Mouse (Mus musculus): ENCODE data around the gene Fdxr. TPM values are rescaled to one million over a fixed set of nuclear protein-coding genes. Genes with fewer than 3 reads are reported as not detected.

The Fdxr gene
- polyA plus RNA-seq, 1 experiment = 11.6 TPM

DNA sequence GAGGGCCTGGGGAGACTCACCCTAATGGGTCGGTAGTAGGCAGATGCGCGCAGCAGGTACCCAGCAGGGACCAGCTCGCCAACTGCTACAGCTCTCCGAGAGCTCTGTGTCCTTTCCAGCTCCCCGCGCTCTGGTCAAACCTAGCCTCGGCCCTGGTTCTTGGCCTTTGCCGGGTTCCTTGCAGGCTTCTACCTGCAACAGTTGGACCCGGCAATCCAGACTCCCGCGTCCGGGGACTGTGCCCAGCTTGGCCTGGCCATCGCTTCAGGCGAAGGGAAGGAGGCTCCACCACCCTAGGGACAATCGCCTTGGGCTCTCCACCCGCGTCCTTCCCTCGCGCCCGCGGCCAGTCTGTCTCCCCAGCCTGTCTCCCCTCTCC is 10.5 kb downstream of the Fdxr start:
- Histone ChIP-seq H3K4me3 (ENCODE audit: low read depth, low read length) (peak overlapping the region; percentile 54), H3K36me3 (ENCODE audit: control insufficient read depth, insufficient read depth, low read length, poor library complexity, severe bottlenecking) (no peaks in the 10 kb centered on the region), H3K9ac (ENCODE audit: low read depth, poor library complexity, severe bottlenecking) (peak overlapping the region; percentile 67), H3K27ac (ENCODE audit: insufficient read depth, low read length) (no peak overlapping the region), H3K4me1 (ENCODE audit: control insufficient read depth, insufficient read depth, low read length) (no peaks in the 10 kb centered on the region), H3K27me3 (ENCODE audit: control insufficient read depth, insufficient read depth, low read length, poor library complexity, severe bottlenecking) (peaks cover 7% of the 10 kb centered on the region), H3K9me3 (replicated peaks; ENCODE audit: control insufficient read depth, insufficient read depth, low read length, poor library complexity, severe bottlenecking) (no peaks in the 10 kb centered on the region)
- TF ChIP-seq CTCF (IDR thresholded peaks at IDR 0.05; ENCODE audit: low read depth, low read length) = no peak
- TF ChIP-seq POLR2A (IDR thresholded peaks at IDR 0.05; ENCODE audit: insufficient read depth, low read length) = no peak
- TF ChIP-seq EP300 (IDR thresholded peaks at IDR 0.05; ENCODE audit: insufficient read depth, low read depth, low read length) = no peak

GRCm38 (mm10) chr11:115265771-115266399 is 11.0 kb downstream of the Fdxr start:
- H3K4me1 ChIP-seq (ENCODE audit: control insufficient read depth, insufficient read depth, low read length) = no peaks in the 10 kb centered on the region
- no peak for TF ChIP-seq EP300 (IDR thresholded peaks at IDR 0.05; ENCODE audit: insufficient read depth, low read depth, low read length)
- no peak for TF ChIP-seq CTCF (IDR thresholded peaks at IDR 0.05; ENCODE audit: low read depth, low read length)
- TF ChIP-seq POLR2A (IDR thresholded peaks at IDR 0.05; ENCODE audit: insufficient read depth, low read length) = no peak
- no peaks in the 10 kb centered on the region for H3K9me3 ChIP-seq (replicated peaks; ENCODE audit: control insufficient read depth, insufficient read depth, low read length, poor library complexity, severe bottlenecking)
- peaks cover 7% of the 10 kb centered on the region for H3K27me3 ChIP-seq (ENCODE audit: control insufficient read depth, insufficient read depth, low read length, poor library complexity, severe bottlenecking)
- no peak overlapping the region for H3K4me3 ChIP-seq (ENCODE audit: low read depth, low read length)
- no peaks in the 10 kb centered on the region for H3K36me3 ChIP-seq (ENCODE audit: control insufficient read depth, insufficient read depth, low read length, poor library complexity, severe bottlenecking)
- no peak overlapping the region for H3K27ac ChIP-seq (ENCODE audit: insufficient read depth, low read length)
- H3K9ac ChIP-seq (ENCODE audit: low read depth, poor library complexity, severe bottlenecking) = 0 out of 2 replicates have a peak overlapping the region, but pooled peaks have one; percentile 67

- peak overlapping the region; percentile 44 for H3K4me3 ChIP-seq (ENCODE audit: low read depth, low read length)
- no peaks in the 10 kb centered on the region for H3K4me1 ChIP-seq (ENCODE audit: control insufficient read depth, insufficient read depth, low read length)
- H3K9me3 ChIP-seq (replicated peaks; ENCODE audit: control insufficient read depth, insufficient read depth, low read length, poor library complexity, severe bottlenecking) = no peaks in the 10 kb centered on the region
- H3K9ac ChIP-seq (ENCODE audit: low read depth, poor library complexity, severe bottlenecking) = peak overlapping the region; percentile 23; the same call in 1 of the 2 replicates
- no peaks in the 10 kb centered on the region for H3K36me3 ChIP-seq (ENCODE audit: control insufficient read depth, insufficient read depth, low read length, poor library complexity, severe bottlenecking)
- peaks cover 7% of the 10 kb centered on the region for H3K27me3 ChIP-seq (ENCODE audit: control insufficient read depth, insufficient read depth, low read length, poor library complexity, severe bottlenecking)
- peak; percentile 44 for TF ChIP-seq CTCF (IDR thresholded peaks at IDR 0.05; ENCODE audit: low read depth, low read length)
- no peak for TF ChIP-seq POLR2A (IDR thresholded peaks at IDR 0.05; ENCODE audit: insufficient read depth, low read length)
- TF ChIP-seq EP300 (IDR thresholded peaks at IDR 0.05; ENCODE audit: insufficient read depth, low read depth, low read length) = no peak
- H3K27ac ChIP-seq (ENCODE audit: insufficient read depth, low read length) = no peak overlapping the region
These were observed 11.8 kb downstream of the Fdxr start for GRCm38 (mm10) chr11:115264862-115265668.

DNA sequence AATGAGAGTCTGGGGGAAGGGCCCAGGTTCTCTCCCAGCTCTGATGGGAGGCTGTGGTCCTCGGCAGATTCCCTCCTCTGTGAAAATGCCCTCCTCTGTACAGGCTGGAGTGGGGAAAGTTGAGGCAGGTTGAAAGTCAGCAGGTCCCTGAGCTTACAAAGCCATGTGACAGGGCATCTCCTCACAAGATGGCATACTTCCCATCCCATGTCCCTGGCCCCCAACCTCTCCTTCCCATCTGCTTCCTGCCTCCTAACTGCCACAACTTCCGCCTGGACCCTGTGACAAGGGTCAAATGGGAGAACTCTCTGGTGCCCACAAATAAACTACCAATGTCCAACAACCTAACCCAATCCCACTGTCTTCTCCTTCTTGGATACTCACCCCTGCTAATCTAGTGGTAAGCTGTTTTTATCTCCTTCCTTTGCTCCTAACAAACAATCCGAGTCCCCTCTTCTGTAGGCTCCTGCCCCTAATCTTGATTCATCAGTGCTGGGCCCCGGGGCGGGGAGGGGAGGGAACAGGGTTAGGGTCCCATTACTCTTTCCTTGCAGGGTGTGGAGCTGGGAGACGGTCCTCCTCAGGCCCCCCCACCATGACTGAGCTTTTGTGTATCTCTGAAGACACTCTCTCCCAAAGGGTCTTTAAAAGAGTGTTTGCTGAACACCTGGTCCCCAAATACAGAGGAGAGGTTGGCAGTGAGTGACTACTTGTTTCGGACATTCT is 12.6 kb downstream of the Fdxr start:
- Histone ChIP-seq H3K4me3 (ENCODE audit: low read depth, low read length) (no peak overlapping the region), H3K4me1 (ENCODE audit: control insufficient read depth, insufficient read depth, low read length) (no peaks in the 10 kb centered on the region), H3K9ac (ENCODE audit: low read depth, poor library complexity, severe bottlenecking) (no peak overlapping the region), H3K27me3 (ENCODE audit: control insufficient read depth, insufficient read depth, low read length, poor library complexity, severe bottlenecking) (peaks cover 7% of the 10 kb centered on the region), H3K27ac (ENCODE audit: insufficient read depth, low read length) (no peak overlapping the region), H3K36me3 (ENCODE audit: control insufficient read depth, insufficient read depth, low read length, poor library complexity, severe bottlenecking) (no peaks in the 10 kb centered on the region), H3K9me3 (replicated peaks; ENCODE audit: control insufficient read depth, insufficient read depth, low read length, poor library complexity, severe bottlenecking) (no peaks in the 10 kb centered on the region)
- TF ChIP-seq EP300 (IDR thresholded peaks at IDR 0.05; ENCODE audit: insufficient read depth, low read depth, low read length) (no peak), POLR2A (IDR thresholded peaks at IDR 0.05; ENCODE audit: insufficient read depth, low read length) (no peak), CTCF (IDR thresholded peaks at IDR 0.05; ENCODE audit: low read depth, low read length) (no peak)

GRCm38 (mm10) chr11:115262954-115263353 is 13.9 kb downstream of the Fdxr start:
- Histone ChIP-seq H3K4me3 (ENCODE audit: low read depth, low read length) (no peak overlapping the region), H3K27ac (ENCODE audit: insufficient read depth, low read length) (no peak overlapping the region), H3K9ac (ENCODE audit: low read depth, poor library complexity, severe bottlenecking) (no peak overlapping the region), H3K9me3 (replicated peaks; ENCODE audit: control insufficient read depth, insufficient read depth, low read length, poor library complexity, severe bottlenecking) (no peaks in the 10 kb centered on the region), H3K4me1 (ENCODE audit: control insufficient read depth, insufficient read depth, low read length) (no peaks in the 10 kb centered on the region), H3K27me3 (ENCODE audit: control insufficient read depth, insufficient read depth, low read length, poor library complexity, severe bottlenecking) (peaks cover 7% of the 10 kb centered on the region), H3K36me3 (ENCODE audit: control insufficient read depth, insufficient read depth, low read length, poor library complexity, severe bottlenecking) (no peaks in the 10 kb centered on the region)
- TF ChIP-seq CTCF (IDR thresholded peaks at IDR 0.05; ENCODE audit: low read depth, low read length) = no peak
